Mouse (Mus musculus): ENCODE results near the gene Dpp6. TPM values are rescaled to one million over a fixed set of nuclear protein-coding genes. Genes with fewer than 3 reads are reported as not detected.

Gene Dpp6
- total and polyA plus RNA-seq, 3 experiments = not detected

DNA sequence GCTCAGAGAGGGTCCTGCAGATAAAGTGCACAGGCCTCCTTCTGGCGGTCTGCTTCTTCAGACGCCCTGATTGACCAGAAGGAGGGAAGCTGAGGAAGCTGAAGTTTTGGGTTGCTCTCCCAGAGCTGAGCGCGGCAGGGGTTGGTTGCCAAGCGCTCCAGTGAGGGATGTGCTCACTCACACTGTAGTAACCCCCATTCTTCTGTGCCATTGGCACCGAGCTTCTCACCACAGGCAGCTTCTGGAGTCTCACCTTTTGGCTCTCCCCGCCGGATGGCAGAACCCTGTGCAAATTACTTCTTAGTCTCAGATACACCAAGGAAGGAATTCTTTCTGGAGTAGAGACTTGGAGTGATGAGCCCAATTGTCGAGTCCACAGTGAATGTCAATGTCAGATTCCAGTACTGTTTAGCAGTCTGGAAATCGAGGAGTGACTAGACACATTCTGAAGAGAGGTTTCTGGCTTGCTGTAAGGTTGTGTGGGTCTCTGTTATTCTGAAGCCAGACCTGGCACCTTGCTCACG is 344.2 kb downstream of the Dpp6 start:
- DNase-seq (ENCODE audit: low read depth, low spot score) = no peak
- Histone ChIP-seq H3K36me3 (ENCODE audit: control insufficient read depth in 1 of 2, insufficient read depth in 2 of 2, low read length in 2 of 2) (no peaks in the 10 kb centered on the region), H3K79me2 (ENCODE audit: control insufficient read depth, insufficient read depth, low read length, poor library complexity) (no peaks in the 10 kb centered on the region), H3K27me3 (ENCODE audit: control insufficient read depth in 1 of 2, insufficient read depth in 2 of 2, low read length in 2 of 2) (no peaks in the 10 kb centered on the region), H3K9ac (ENCODE audit: control insufficient read depth, low read depth, low read length, poor library complexity, severe bottlenecking) (no peak overlapping the region), H3K27ac (ENCODE audit: control insufficient read depth, low read depth, low read length) (no peak overlapping the region), H3K4me3 (ENCODE audit: control insufficient read depth in 1 of 2, insufficient read depth in 1 of 2, low read depth in 2 of 2, low read length in 2 of 2) (no peak overlapping the region), H3K9me3 (replicated peaks; ENCODE audit: insufficient read depth, low read length) (no peaks in the 10 kb centered on the region), H3K4me1 (ENCODE audit: control insufficient read depth in 1 of 2, insufficient read depth in 2 of 2, low read length in 2 of 2) (no peaks in the 10 kb centered on the region)
- TF ChIP-seq NRF1 (IDR thresholded peaks at IDR 0.05; ENCODE audit: insufficient read depth, low read depth, low read length, poor library complexity, severe bottlenecking) (no peak), POLR2AphosphoS2 (IDR thresholded peaks at IDR 0.05; ENCODE audit: low read length) (no peak), ETS1 (IDR thresholded peaks at IDR 0.05; ENCODE audit: low read depth, low read length) (no peak), KAT2A (conservative IDR thresholded peaks at IDR 0.05; ENCODE audit: low read depth, low read length) (no peak), MAFK (IDR thresholded peaks at IDR 0.05; ENCODE audit: borderline replicate concordance, low read depth, low read length) (no peak), ZMIZ1 (IDR thresholded peaks at IDR 0.05; ENCODE audit: low read depth, low read length) (no peak), RAD21 (IDR thresholded peaks at IDR 0.05; ENCODE audit: low read depth, low read length) (no peak), RCOR1 (IDR thresholded peaks at IDR 0.05; ENCODE audit: low read depth, low read length) (no peak), MYC (IDR thresholded peaks at IDR 0.05; ENCODE audit: low read depth, low read length) (no peak), TAL1 (IDR thresholded peaks at IDR 0.05; ENCODE audit: low read length) (no peak), TCF12 (IDR thresholded peaks at IDR 0.05; ENCODE audit: low read depth, low read length) (no peak), E2F4 (IDR thresholded peaks at IDR 0.05; ENCODE audit: borderline replicate concordance, low read depth, low read length) (no peak), MEF2A (IDR thresholded peaks at IDR 0.05; ENCODE audit: extremely low read depth, insufficient replicate concordance, low read depth, low read length, poor library complexity, severe bottlenecking) (no peak)

GRCm38 (mm10) chr5:27168550-27168949 is 351.5 kb downstream of the Dpp6 start:
- DNase-seq (ENCODE audit: low read depth, low spot score) = no peak
- TF ChIP-seq TCF12 (IDR thresholded peaks at IDR 0.05; ENCODE audit: low read depth, low read length) = no peak
- TF ChIP-seq MAX (IDR thresholded peaks at IDR 0.05; ENCODE audit: low read length) = no peak
- TF ChIP-seq EP300 (IDR thresholded peaks at IDR 0.05; ENCODE audit: low read depth in 1 of 2, low read length in 2 of 2) = no peak
- TF ChIP-seq NRF1 (IDR thresholded peaks at IDR 0.05; ENCODE audit: insufficient read depth, low read depth, low read length, poor library complexity, severe bottlenecking) = no peak
- TF ChIP-seq KAT2A (conservative IDR thresholded peaks at IDR 0.05; ENCODE audit: low read depth, low read length) = no peak
- TF ChIP-seq ELF1 (IDR thresholded peaks at IDR 0.05; ENCODE audit: low read depth, low read length) = no peak
- TF ChIP-seq ZC3H11A (IDR thresholded peaks at IDR 0.05; ENCODE audit: low read depth, low read length) = no peak
- no peak for TF ChIP-seq ZKSCAN1 (IDR thresholded peaks at IDR 0.05; ENCODE audit: low read depth, low read length)
- TF ChIP-seq MEF2A (IDR thresholded peaks at IDR 0.05; ENCODE audit: extremely low read depth, insufficient replicate concordance, low read depth, low read length, poor library complexity, severe bottlenecking) = no peak
- TF ChIP-seq POLR2A (IDR thresholded peaks at IDR 0.05; ENCODE audit: control insufficient read depth in 1 of 2, insufficient read depth in 1 of 2, low read depth in 1 of 2, low read length in 2 of 2, poor library complexity in 1 of 2) = no peak
- TF ChIP-seq E2F4 (IDR thresholded peaks at IDR 0.05; ENCODE audit: borderline replicate concordance, low read depth, low read length) = no peak
- TF ChIP-seq CHD2 (IDR thresholded peaks at IDR 0.05; ENCODE audit: low read length) = no peak
- no peak for TF ChIP-seq MAFK (IDR thresholded peaks at IDR 0.05; ENCODE audit: borderline replicate concordance, low read depth, low read length)
- TF ChIP-seq ZNF384 (IDR thresholded peaks at IDR 0.05; ENCODE audit: low read depth, low read length) = no peak
- TF ChIP-seq TAL1 (IDR thresholded peaks at IDR 0.05; ENCODE audit: low read length) = no peak
- no peak for TF ChIP-seq MYC (IDR thresholded peaks at IDR 0.05; ENCODE audit: low read depth, low read length)
- TF ChIP-seq USF1 (IDR thresholded peaks at IDR 0.05; ENCODE audit: low read depth, low read length) = no peak
- H3K9me3 ChIP-seq (replicated peaks; ENCODE audit: insufficient read depth, low read length) = no peaks in the 10 kb centered on the region

More at GRCm38 (mm10) chr5:27168550-27168949, 351.5 kb downstream of the Dpp6 start:
- Histone ChIP-seq H3K4me3 (ENCODE audit: control insufficient read depth in 1 of 2, insufficient read depth in 1 of 2, low read depth in 2 of 2, low read length in 2 of 2) (no peak overlapping the region), H3K27ac (ENCODE audit: control insufficient read depth, low read depth, low read length) (no peak overlapping the region), H3K9ac (ENCODE audit: control insufficient read depth, low read depth, low read length, poor library complexity, severe bottlenecking) (no peak overlapping the region), H3K79me2 (ENCODE audit: control insufficient read depth, insufficient read depth, low read length, poor library complexity) (no peaks in the 10 kb centered on the region), H3K36me3 (ENCODE audit: control insufficient read depth in 1 of 2, insufficient read depth in 2 of 2, low read length in 2 of 2) (no peaks in the 10 kb centered on the region), H3K4me1 (ENCODE audit: control insufficient read depth in 1 of 2, insufficient read depth in 2 of 2, low read length in 2 of 2) (no peaks in the 10 kb centered on the region), H3K27me3 (ENCODE audit: control insufficient read depth in 1 of 2, insufficient read depth in 2 of 2, low read length in 2 of 2) (no peaks in the 10 kb centered on the region)

Data from MEL (cell line).